In genomic region chr12:71880987-71881386, GRCm38 (mm10) we compare ENCODE assay signal across 12 mouse cellular contexts.
"Had no signal": no experiment of that assay in that cellular context is flagged by ENCODE, and none has a peak within 500 bp of the region (broad histone marks: within the 10 kb centered on the region; RNA-seq: fewer than 3 reads in every experiment).

No protein-coding gene starts in this region.

- H3K27me3 ChIP-seq: liver, embryonic 15.5 days; lung, embryonic 15.5 days; midbrain, embryonic 13.5 days had no signal

- H3K9me3 ChIP-seq: limb, embryonic 10.5 days; liver, embryonic 15.5 days; lung, embryonic 15.5 days; midbrain, embryonic 13.5 days had no signal

- H3K4me2 ChIP-seq: liver, embryonic 11.5 days; liver, embryonic 15.5 days; lung, embryonic 15.5 days; midbrain, embryonic 13.5 days had no signal

- H3K9ac ChIP-seq: liver, embryonic 15.5 days; lung, embryonic 15.5 days; midbrain, embryonic 13.5 days had no signal

- H3K27ac ChIP-seq: limb, embryonic 10.5 days; liver, embryonic 15.5 days; midbrain, embryonic 13.5 days; stomach, postnatal 0 days had no signal

- DNase-seq: kidney, adult 18-20 months; kidney, postnatal 10 days; kidney, postnatal 4 days; lung, postnatal 36 days; thymus, adult 18-20 months; thymus, postnatal 14 days had no signal

- H3K36me3 ChIP-seq: limb, embryonic 10.5 days; liver, embryonic 15.5 days; lung, embryonic 15.5 days; midbrain, embryonic 13.5 days had no signal

- H3K4me3 ChIP-seq: limb, embryonic 10.5 days; liver, embryonic 15.5 days; lung, embryonic 15.5 days; midbrain, embryonic 13.5 days had no signal

- ATAC-seq: midbrain, embryonic 13.5 days had no signal
